Mouse (Mus musculus) activated CD4-positive, CD25-positive, alpha-beta regulatory T cell, adult 4 months (primary cell): ENCODE data around the gene Styx. TPM values are rescaled to one million over a fixed set of nuclear protein-coding genes. Genes with fewer than 3 reads are reported as not detected.

ENCODE experiments used
- ATAC-seq: one replicate; pipeline ENCODE4 v1.8.0; 2017
- polyA plus RNA-seq, 2 experiments: library from polyadenylated mRNA; unstranded; fragments of 100-300 nt; shearing (Covaris generic); gene quantifications; one replicate each; pipeline ENCODE4 v1.2.1; 2017

Gene Styx
- polyA plus RNA-seq, 2 experiments from 2014 or later, result 11.4 to 23.6 TPM

DNA sequence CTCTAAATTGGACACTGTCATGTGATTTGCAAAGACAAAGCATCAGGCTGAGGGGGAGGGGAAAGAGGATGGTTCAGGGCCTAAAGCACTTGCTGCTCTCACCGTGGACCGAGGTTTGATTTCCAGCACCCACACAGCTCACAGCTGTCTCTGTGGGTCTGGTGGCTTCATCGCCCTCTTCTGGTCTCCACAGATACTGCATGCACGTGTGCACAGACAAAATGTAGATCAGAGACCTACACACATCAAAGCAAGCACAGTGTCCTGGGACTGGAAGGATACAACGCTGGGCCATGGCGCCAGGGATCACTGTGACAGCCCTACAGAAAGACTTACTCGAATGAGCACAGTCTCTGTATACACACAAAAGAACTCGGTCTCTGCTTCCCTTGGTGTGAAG is 118.6 kb downstream of the Styx start:
- no peak for ATAC-seq

Other genes starting within 250 kb of the Styx start
- under 1 TPM; 0.26 to 0.31 TPM for gene Gpr137c, start 131.4 kb upstream of the Styx start, polyA plus RNA-seq
- gene Txndc16, start 130.8 kb upstream of the Styx start, polyA plus RNA-seq, result 10 to 100 TPM; 13.6 to 17.0 TPM
- gene Ero1l, start 32.3 kb upstream of the Styx start, polyA plus RNA-seq, result 10 to 100 TPM; 26.5 to 32.2 TPM
- 100 to 1,000 TPM; 143 to 183 TPM for gene Psmc6, start 21.3 kb upstream of the Styx start, polyA plus RNA-seq
- gene Gnpnat1, start 53.8 kb downstream of the Styx start, polyA plus RNA-seq, result 10 to 100 TPM; 57.6 to 71.0 TPM
- gene Fermt2, start 179.0 kb downstream of the Styx start, polyA plus RNA-seq, result under 1 TPM in 1 of 2 experiments, not detected in 1; 0.25 TPM